Mouse (Mus musculus) small intestine, adult 2 months (tissue): Measurements from ENCODE around the gene Plekhn1.

ENCODE experiments used
- CTCF ChIP-seq: fragments of 200-500 bp; IDR thresholded peaks from 2 replicates; pipeline ENCODE4 v1.5.1; 2012; ENCODE audit warnings: low read depth, mild to moderate bottlenecking, control low read depth, inconsistent platforms, low read length, moderate library complexity, mixed read lengths; ENCODE audit not compliant: insufficient replicate concordance, insufficient read length; ENCODE audit errors: extremely low read depth
- POLR2A ChIP-seq: fragments of 200-500 bp; IDR thresholded peaks from 2 replicates; pipeline ENCODE4 v1.6.1; 2012; ENCODE audit warnings: low read depth, mild to moderate bottlenecking, control low read depth, inconsistent platforms, low read length, moderate library complexity

DNA sequence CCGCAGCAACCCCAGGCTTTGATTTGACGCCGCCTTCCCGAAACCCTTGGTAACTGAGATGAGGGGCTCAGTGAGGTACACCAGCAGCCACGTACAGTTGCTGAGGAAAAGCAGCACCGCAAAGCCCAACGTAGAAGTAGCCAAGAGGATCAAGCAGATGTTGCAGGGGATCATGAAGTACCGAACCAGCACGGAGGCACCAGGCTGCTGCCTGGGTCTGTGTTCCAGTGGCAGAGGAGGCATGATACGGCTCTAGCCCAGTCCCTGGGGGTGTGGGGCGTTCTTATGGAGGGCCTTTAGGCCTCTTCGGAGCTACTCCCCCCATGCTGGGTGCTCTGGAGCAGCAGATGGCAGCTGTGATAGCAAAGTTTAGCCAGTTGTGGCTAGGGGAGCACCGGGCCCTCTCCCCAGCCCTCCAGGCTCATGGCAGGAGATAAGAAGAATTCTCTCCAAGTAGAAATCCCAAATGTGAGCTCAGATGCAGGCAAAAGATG lies 49.2 kb downstream of the Plekhn1 start:
- TF ChIP-seq CTCF (no peak), POLR2A (no peak)
